Mouse (Mus musculus) testis, adult 2 months (tissue): ENCODE measurements around the gene Pfkfb3.

Experiments
- CTCF ChIP-seq: fragments of 200-500 bp; IDR thresholded peaks from 2 replicates; pipeline ENCODE4 v1.5.1; 2012; ENCODE audit warnings: low read depth, mild to moderate bottlenecking, inconsistent platforms, low read length, moderate library complexity; ENCODE audit not compliant: control insufficient read depth, insufficient read depth, insufficient replicate concordance
- POLR2A ChIP-seq: fragments of 200-500 bp; IDR thresholded peaks from 2 replicates; pipeline ENCODE4 v1.6.1; 2012; ENCODE audit warnings: low read depth, mild to moderate bottlenecking, inconsistent platforms, low read length, moderate library complexity; ENCODE audit not compliant: control insufficient read depth

- TF ChIP-seq CTCF (no peak), POLR2A (no peak)
These were observed 11.2 kb downstream of the Pfkfb3 start for GRCm38 (mm10) chr2:11542640-11543039.
